Mouse (Mus musculus) MEL (cell line): Measurements from ENCODE around the gene 5730455P16Rik. TPM values are rescaled to one million over a fixed set of nuclear protein-coding genes. Genes with fewer than 3 reads are reported as not detected.
"Not testable (repeated sequence)": the region's sequence is repeated elsewhere in the genome, so short reads cannot be mapped to it uniquely, and the experiment has no call there.

ENCODE experiments used
- DNase-seq: peaks from one replicate; pipeline ENCODE4 v3.0.0; 2011; ENCODE audit warnings: low read depth, low spot score
- H3K27ac ChIP-seq: 2 replicates; pipeline ENCODE4 v1.5.1; 2012; ENCODE audit warnings: low read depth, mild to moderate bottlenecking, control low read depth, low read length, moderate library complexity; ENCODE audit not compliant: control insufficient read depth
- H3K27me3 ChIP-seq, 2 experiments: fragments of 150-350 bp in 1 of 2; sonication (generic) in 1 of 2; 2 replicates each; pipeline ENCODE4 v1.6.1; 2012; ENCODE audit warnings: low read length in 2 of 2, mild to moderate bottlenecking in 2 of 2, improper control_type of control experiment in 1 of 2, moderate library complexity in 1 of 2; ENCODE audit not compliant: insufficient read depth in 2 of 2, control insufficient read depth in 1 of 2
- H3K36me3 ChIP-seq, 2 experiments: 2 replicates each; pipeline ENCODE4 v1.6.1; 2012 to 2014; ENCODE audit warnings: low read length in 2 of 2, improper control_type of control experiment in 1 of 2, inconsistent platforms in 1 of 2, mild to moderate bottlenecking in 1 of 2; ENCODE audit not compliant: insufficient read depth in 2 of 2, control insufficient read depth in 1 of 2
- H3K4me1 ChIP-seq, 2 experiments: fragments of 150-350 bp in 1 of 2; sonication (generic) in 1 of 2; 2 replicates each; pipeline ENCODE4 v1.6.1; 2012; ENCODE audit warnings: low read length in 2 of 2, improper control_type of control experiment in 1 of 2, mild to moderate bottlenecking in 1 of 2; ENCODE audit not compliant: insufficient read depth in 2 of 2, control insufficient read depth in 1 of 2
- H3K4me3 ChIP-seq, 2 experiments: fragments of 150-350 bp in 1 of 2; sonication (generic) in 1 of 2; 2 replicates each; pipeline ENCODE4 v1.5.1; 2012; ENCODE audit warnings: low read depth in 2 of 2, low read length in 2 of 2, mild to moderate bottlenecking in 2 of 2, moderate library complexity in 2 of 2, control low read depth in 1 of 2, improper control_type of control experiment in 1 of 2; ENCODE audit not compliant: control insufficient read depth in 1 of 2, insufficient read depth in 1 of 2
- H3K79me2 ChIP-seq: 2 replicates; pipeline ENCODE4 v1.6.1; 2012; ENCODE audit warnings: mild to moderate bottlenecking, low read length, moderate library complexity; ENCODE audit not compliant: control insufficient read depth, poor library complexity, insufficient read depth
- H3K9ac ChIP-seq: 2 replicates; pipeline ENCODE4 v1.6.1; 2012; ENCODE audit warnings: low read depth, mild to moderate bottlenecking, control low read depth, low read length, moderate library complexity; ENCODE audit not compliant: control insufficient read depth, poor library complexity, severe bottlenecking
- H3K9me3 ChIP-seq: fragments of 150-350 bp; sonication (generic); replicated peaks from 2 replicates; pipeline ENCODE4 v1.6.1; 2012; ENCODE audit warnings: mild to moderate bottlenecking, low read length, improper control_type of control experiment, moderate library complexity; ENCODE audit not compliant: insufficient read depth
- CTCF ChIP-seq, 3 experiments: IDR thresholded peaks in 2 of 3; conservative IDR thresholded peaks in 1 of 3; 2 replicates each; pipeline ENCODE4 v1.5.1; 2011 to 2012; ENCODE audit warnings: low read length in 3 of 3, low read depth in 2 of 3, mild to moderate bottlenecking in 2 of 3, improper control_type of control experiment in 1 of 3, inconsistent platforms in 1 of 3, mixed read lengths in 1 of 3, moderate library complexity in 1 of 3; ENCODE audit not compliant: control insufficient read depth in 1 of 3, insufficient read depth in 1 of 3, poor library complexity in 1 of 3, severe bottlenecking in 1 of 3
- HCFC1 ChIP-seq: IDR thresholded peaks from 2 replicates; pipeline ENCODE4 v1.6.1; 2012; ENCODE audit warnings: low read depth, mild to moderate bottlenecking, inconsistent platforms, low read length, improper control_type of control experiment, moderate library complexity
- JUND ChIP-seq: IDR thresholded peaks from 2 replicates; pipeline ENCODE4 v1.6.1; 2011; ENCODE audit warnings: low read depth, mild to moderate bottlenecking, improper control_type of control experiment, low read length
- KAT2A ChIP-seq: conservative IDR thresholded peaks from 2 replicates; pipeline ENCODE4 v1.6.1; 2012; ENCODE audit warnings: low read depth, low read length, improper control_type of control experiment, inconsistent platforms
- MYC ChIP-seq: IDR thresholded peaks from 2 replicates; pipeline ENCODE4 v1.6.1; 2011; ENCODE audit warnings: low read depth, mild to moderate bottlenecking, low read length, improper control_type of control experiment, moderate library complexity
- NRF1 ChIP-seq: IDR thresholded peaks from 2 replicates; pipeline ENCODE4 v1.6.1; 2014; ENCODE audit warnings: low read depth, mild to moderate bottlenecking, inconsistent platforms, low read length, improper control_type of control experiment, moderate library complexity; ENCODE audit not compliant: poor library complexity, insufficient read depth, severe bottlenecking
- POLR2AphosphoS5 ChIP-seq: IDR thresholded peaks from 2 replicates; pipeline ENCODE4 v1.6.1; 2012; ENCODE audit warnings: low read depth, borderline replicate concordance, mild to moderate bottlenecking, inconsistent platforms, low read length, moderate library complexity, mixed read lengths
- SMC3 ChIP-seq: IDR thresholded peaks from 2 replicates; pipeline ENCODE4 v1.6.1; 2011; ENCODE audit warnings: low read depth, low read length, improper control_type of control experiment
- TBP ChIP-seq: IDR thresholded peaks from 2 replicates; pipeline ENCODE4 v1.8.0; 2011; ENCODE audit warnings: low read depth, low read length, improper control_type of control experiment
- ZNF384 ChIP-seq: IDR thresholded peaks from 2 replicates; pipeline ENCODE4 v1.6.1; 2012; ENCODE audit warnings: low read depth, mild to moderate bottlenecking, inconsistent platforms, low read length, improper control_type of control experiment
- polyA plus RNA-seq, 2 experiments: library from polyadenylated mRNA; stranded (reverse) in 1 of 2; unstranded in 1 of 2; fragments of >175 nt in 1 of 2; fragments of >200 nt in 1 of 2; gene quantifications; 2 replicates each; pipeline versions ENCODE4 v1.2.1 to v1.2.4; 2012; ENCODE audit warnings: low replicate concordance in 2 of 2, low read depth in 1 of 2; ENCODE audit not compliant: insufficient read length in 2 of 2, insufficient read depth in 1 of 2, missing spikeins in 1 of 2
- total RNA-seq: library from RNA; depleted of rRNA; stranded (reverse); fragments of 300-350 nt; gene quantifications from 2 replicates; pipeline ENCODE4 v1.2.3, GENCODE M21; 2012

5730455P16Rik gene
- total and polyA plus RNA-seq, 3 experiments, result 9.5 to 10.1 TPM; not detected in 1

- H3K27me3 ChIP-seq, DNase-seq, H3K4me1 ChIP-seq, H3K9me3 ChIP-seq, H3K9ac ChIP-seq, H3K27ac ChIP-seq, H3K4me3 ChIP-seq: not testable (repeated sequence)
- TF ChIP-seq TBP (peak; percentile 74), HCFC1 (0 out of 2 replicates have a peak, but pooled peaks have one; percentile 5)
- Histone ChIP-seq H3K36me3 (peaks cover 0 to 16% of the 10 kb centered on the region in 2 experiments; a peak in 2 of 4 replicates), H3K79me2 (peaks cover 22% of the 10 kb centered on the region)
Observed at GRCm38 (mm10) chr11:80379184-80379583, 1.4 kb upstream of the 5730455P16Rik start.

- peak; percentile 86 for DNase-seq
- peak overlapping the region; percentile 95 for H3K27ac ChIP-seq
- H3K4me1 ChIP-seq, H3K27me3 ChIP-seq, H3K9me3 ChIP-seq: not testable (repeated sequence)
- TF ChIP-seq CTCF (IDR thresholded peaks at IDR 0.05 in 2 of 3, conservative IDR thresholded peaks at IDR 0.05 in 1 of 3; ENCODE audit: control insufficient read depth in 1 of 3, insufficient read depth in 1 of 3, low read depth in 2 of 3, low read length in 3 of 3, poor library complexity in 1 of 3, severe bottlenecking in 1 of 3) (peak in 2 of 3 experiments; percentile 8 to 38; a peak in 2 of 6 replicates), TBP (peak; percentile 98), NRF1 (0 out of 2 replicates have a peak, but pooled peaks have one; percentile 7), MYC (0 out of 2 replicates have a peak, but pooled peaks have one; percentile 54)
- peaks cover 19% of the 10 kb centered on the region for H3K79me2 ChIP-seq
- H3K4me3 ChIP-seq, result peak overlapping the region; percentile 51 to 97
- peak overlapping the region; percentile 99 for H3K9ac ChIP-seq
- H3K36me3 ChIP-seq, result peaks cover 0 to 16% of the 10 kb centered on the region in 2 experiments; a peak in 2 of 4 replicates
Observed at GRCm38 (mm10) chr11:80378452-80379068, 726 bp upstream of the 5730455P16Rik start.

- DNase-seq, result no peak
- Histone ChIP-seq H3K36me3 (peaks cover 0 to 10% of the 10 kb centered on the region in 2 experiments; a peak in 3 of 4 replicates), H3K4me1 (peaks cover 6 to 7% of the 10 kb centered on the region in 2 experiments), H3K9ac (no peak overlapping the region), H3K4me3 (no peak overlapping the region), H3K9me3 (no peaks in the 10 kb centered on the region), H3K79me2 (peaks cover 12% of the 10 kb centered on the region), H3K27me3 (no peaks in the 10 kb centered on the region)
- TF ChIP-seq POLR2AphosphoS5, result no peak
- TF ChIP-seq JUND, result no peak
- peak; percentile 37 for TF ChIP-seq SMC3
- TF ChIP-seq ZNF384, result no peak
- TF ChIP-seq CTCF (IDR thresholded peaks at IDR 0.05 in 2 of 3, conservative IDR thresholded peaks at IDR 0.05 in 1 of 3; ENCODE audit: control insufficient read depth in 1 of 3, insufficient read depth in 1 of 3, low read depth in 2 of 3, low read length in 3 of 3, poor library complexity in 1 of 3, severe bottlenecking in 1 of 3), result peak in 2 of 3 experiments; percentile 11 to 32; a peak in 2 of 6 replicates
- no peak for TF ChIP-seq KAT2A
- TF ChIP-seq, all 39 proteins: peak for 2
- H3K27ac ChIP-seq, result no peak overlapping the region
Observed at GRCm38 (mm10) chr11:80376651-80377050, 1.2 kb downstream of the 5730455P16Rik start.
